Mouse (Mus musculus) T-helper 1 cell (primary cell): Measurements from ENCODE around the gene Sbsn.

ENCODE experiments used
- in situ Hi-C: fragments of 300-600 bp; cut with MboI, MseI; formaldehyde crosslinking; loops from one replicate; pipeline ENCODE4 v1.15.1; 2025; ENCODE audit warnings: high pct_unique_total_duplicates

Gene Sbsn

GRCm38 (mm10) chr7:30757001-30757400 is 5.7 kb downstream of the Sbsn start:
- in situ Hi-C loops, result no loop called here

GRCm38 (mm10) chr7:30758853-30759252 is 7.6 kb downstream of the Sbsn start:
- in situ Hi-C loops, result no loop called here

GRCm38 (mm10) chr7:30761769-30762352 is 10.6 kb downstream of the Sbsn start:
- in situ Hi-C loops, result no loop called here

GRCm38 (mm10) chr7:30763456-30763855 is 12.2 kb downstream of the Sbsn start, which contains the start of gene Dmkn:
Gene Dmkn (plus strand): TSS chr7:30763756.
- in situ Hi-C loops, result no loop called here

GRCm38 (mm10) chr7:30765173-30765572 is 13.9 kb downstream of the Sbsn start:
- in situ Hi-C loops, result no loop called here

GRCm38 (mm10) chr7:30766408-30766807 is 15.1 kb downstream of the Sbsn start:
- in situ Hi-C loops, result no loop called here

GRCm38 (mm10) chr7:30769236-30769635 is 18.0 kb downstream of the Sbsn start:
- in situ Hi-C loops, result no loop called here

GRCm38 (mm10) chr7:30776104-30776503 is 24.8 kb downstream of the Sbsn start:
- in situ Hi-C loops, result no loop called here

- in situ Hi-C loops, result no loop called here
Observed at GRCm38 (mm10) chr7:30777081-30777579, 25.9 kb downstream of the Sbsn start.

- in situ Hi-C loops, result no loop called here
Observed at GRCm38 (mm10) chr7:30777911-30778310, 26.6 kb downstream of the Sbsn start.

- in situ Hi-C loops, result no loop called here
Observed at GRCm38 (mm10) chr7:30781792-30782191, 30.5 kb downstream of the Sbsn start.

- in situ Hi-C loops, result no loop called here
Observed at GRCm38 (mm10) chr7:30782658-30783057, 31.4 kb downstream of the Sbsn start.

GRCm38 (mm10) chr7:30785154-30785553 is 33.9 kb downstream of the Sbsn start:
- in situ Hi-C loops, result no loop called here

GRCm38 (mm10) chr7:30785721-30786546 is 34.7 kb downstream of the Sbsn start:
- in situ Hi-C loops, result no loop called here

GRCm38 (mm10) chr7:30787377-30788022 is 36.2 kb downstream of the Sbsn start, which contains the start of gene Krtdap:
Gene Krtdap (plus strand): TSS chr7:30787896.
- in situ Hi-C loops, result no loop called here

- in situ Hi-C loops, result no loop called here
Observed at GRCm38 (mm10) chr7:30790141-30790540, 38.9 kb downstream of the Sbsn start.

- in situ Hi-C loops, result no loop called here
Observed at GRCm38 (mm10) chr7:30791921-30792320, 40.6 kb downstream of the Sbsn start.

GRCm38 (mm10) chr7:30794921-30795320 is 43.6 kb downstream of the Sbsn start:
- in situ Hi-C loops, result no loop called here

GRCm38 (mm10) chr7:30796790-30797189 is 45.5 kb downstream of the Sbsn start:
- in situ Hi-C loops, result no loop called here

- in situ Hi-C loops, result no loop called here
Observed at GRCm38 (mm10) chr7:30800653-30801052, 49.4 kb downstream of the Sbsn start.

GRCm38 (mm10) chr7:30803256-30803655 is 52.0 kb downstream of the Sbsn start:
- in situ Hi-C loops, result no loop called here

GRCm38 (mm10) chr7:30804026-30804715 is 52.9 kb downstream of the Sbsn start:
- in situ Hi-C loops, result no loop called here
